Comparison of ENCODE assay signal across 23 mouse cellular contexts in genomic region chr19:58025053-58025452, GRCm38 (mm10).
DNase-seq lines count a peak whose midpoint lies in the region; ATAC-seq lines count a peak whose summit lies in the region.
"Had no signal": no experiment of that assay in that cellular context is flagged by ENCODE, and none has a peak within 500 bp of the region (broad histone marks: within the 10 kb centered on the region; RNA-seq: fewer than 3 reads in every experiment).

No protein-coding gene starts in this region.

- peak; percentile 67 for ATAC-seq in forebrain, embryonic 16.5 days
- no peak for ATAC-seq in forebrain, embryonic 12.5 days (ENCODE audit: low FRiP score)
- ATAC-seq: hindbrain, embryonic 16.5 days; inflammation-experienced regulatory T-cells, adult 6 months had no signal

- H3K27ac ChIP-seq in forebrain, embryonic 16.5 days (ENCODE audit: low read length), result no peak overlapping the region
- H3K27ac ChIP-seq in forebrain, embryonic 12.5 days, result no peak overlapping the region
- H3K27ac ChIP-seq: embryonic facial prominence, embryonic 15.5 days; forebrain, embryonic 10.5 days; gastrocnemius, adult 2 months; heart, embryonic 10.5 days; hindbrain, embryonic 12.5 days had no signal

- no peaks in the 10 kb centered on the region for H3K27me3 ChIP-seq in forebrain, embryonic 16.5 days (replicated peaks; ENCODE audit: control insufficient read depth, insufficient read depth, low read length)
- no peaks in the 10 kb centered on the region for H3K27me3 ChIP-seq in forebrain, embryonic 12.5 days
- H3K27me3 ChIP-seq: embryonic facial prominence, embryonic 15.5 days; hindbrain, embryonic 12.5 days had no signal

- peak; percentile 48 for DNase-seq in layer of hippocampus, adult 9-11 months
- no peak for DNase-seq in layer of hippocampus, postnatal 36 days
- peak; percentile 67 for DNase-seq in brain, adult 2 months (ENCODE audit: low read depth, low spot score)
- peak; percentile 46 for DNase-seq in telencephalon, adult 2 months (ENCODE audit: low read depth, low spot score)
- no peak for DNase-seq in liver
- DNase-seq: adrenal gland, postnatal 14 days; cerebellum, adult 11 months; cerebellum, adult 8-10 months; cerebellum, postnatal 14 days; embryo, embryonic 11 days; gastrocnemius, adult 2 months; gastrocnemius, postnatal 25 days; heart, postnatal 10 days; heart, postnatal 4 days had no signal

- H3K36me3 ChIP-seq in forebrain, embryonic 16.5 days (ENCODE audit: control insufficient read depth, insufficient read depth), result no peaks in the 10 kb centered on the region
- H3K36me3 ChIP-seq in forebrain, embryonic 12.5 days (replicated peaks), result no peaks in the 10 kb centered on the region; the same call in 1 of the 2 replicates
- H3K36me3 ChIP-seq: embryonic facial prominence, embryonic 15.5 days; heart, embryonic 10.5 days had no signal

- no peak overlapping the region for H3K4me3 ChIP-seq in forebrain, embryonic 16.5 days (replicated peaks; ENCODE audit: low read length)
- H3K4me3 ChIP-seq in forebrain, embryonic 12.5 days (replicated peaks), result no peak overlapping the region
- H3K4me3 ChIP-seq: embryonic facial prominence, embryonic 15.5 days; erythroblast, embryonic 14.5 days; forebrain, embryonic 10.5 days; gastrocnemius, adult 2 months; heart, embryonic 10.5 days; hindbrain, embryonic 12.5 days had no signal

- peaks cover under 1% of the 10 kb centered on the region; the same call in 1 of the 2 replicates for H3K9me3 ChIP-seq in forebrain, embryonic 16.5 days (ENCODE audit: control insufficient read depth, low read length)
- H3K9me3 ChIP-seq in forebrain, embryonic 12.5 days, result 0 out of 2 replicates have a peak, but pooled peaks cover 2% of the 10 kb centered on the region
- H3K9me3 ChIP-seq: embryonic facial prominence, embryonic 15.5 days; forebrain, embryonic 10.5 days; heart, embryonic 10.5 days had no signal

- H3K4me1 ChIP-seq in forebrain, embryonic 16.5 days (replicated peaks; ENCODE audit: control insufficient read depth, insufficient read depth, low read length), result no peaks in the 10 kb centered on the region
- no peaks in the 10 kb centered on the region for H3K4me1 ChIP-seq in forebrain, embryonic 12.5 days
- H3K4me1 ChIP-seq: embryonic facial prominence, embryonic 15.5 days; forebrain, embryonic 10.5 days; hindbrain, embryonic 12.5 days had no signal

- no peak overlapping the region for H3K4me2 ChIP-seq in forebrain, embryonic 16.5 days (ENCODE audit: low read length)
- H3K4me2 ChIP-seq in forebrain, embryonic 12.5 days, result no peak overlapping the region
- H3K4me2 ChIP-seq: embryonic facial prominence, embryonic 15.5 days; hindbrain, embryonic 12.5 days had no signal

- H3K9ac ChIP-seq in forebrain, embryonic 16.5 days (replicated peaks; ENCODE audit: low read depth, low read length), result no peak overlapping the region
- H3K9ac ChIP-seq in forebrain, embryonic 12.5 days, result no peak overlapping the region
- H3K9ac ChIP-seq: embryonic facial prominence, embryonic 15.5 days; hindbrain, embryonic 12.5 days had no signal

- WGBS in forebrain, embryonic 16.5 days, result 43% methylated on average over 2 of the region's 2 CpGs
- WGBS in forebrain, embryonic 12.5 days, result 69% methylated on average over 2 of the region's 2 CpGs

Comparison
In these comparisons a context has a peak if more than half of its experiments do, and no peak if none do; other contexts are left out.
1. DNase-seq: peak in layer of hippocampus, adult 9-11 months (single experiment), brain, adult 2 months (single experiment) and telencephalon, adult 2 months (single experiment); none in layer of hippocampus, postnatal 36 days (0 of 2) and liver (single experiment).